Mouse (Mus musculus) heart, postnatal 0 days (tissue): ENCODE measurements around the gene Pitpnm1.

Experiments used
- CTCF ChIP-seq: IDR thresholded peaks from 2 replicates; pipeline ENCODE4 v1.5.1; 2016; ENCODE audit warnings: antibody characterized with exemption, control low read depth, low read depth
- EP300 ChIP-seq: IDR thresholded peaks from 2 replicates; pipeline ENCODE4 v1.6.1; 2016; ENCODE audit warnings: antibody characterized with exemption, low read depth

GRCm38 (mm10) chr19:4112063-4112960, 12.5 kb downstream of the Pitpnm1 start:
- TF ChIP-seq EP300 (no peak), CTCF (no peak)
